Mouse (Mus musculus) CD4-positive, CD25-positive, alpha-beta regulatory T cell, adult 4 months (primary cell): Measurements from ENCODE around the gene Suclg1. TPM values are rescaled to one million over a fixed set of nuclear protein-coding genes. Genes with fewer than 3 reads are reported as not detected.
A peak's percentile ranks its signal among the peaks of the same experiment; 100 is the strongest.

Source experiments
- ATAC-seq: one replicate; pipeline ENCODE4 v1.8.0; 2017
- polyA plus RNA-seq, 2 experiments: library from polyadenylated mRNA; unstranded; fragments of 100-300 nt; shearing (Covaris generic); gene quantifications; one replicate each; pipeline ENCODE4 v1.2.1; 2017

Suclg1 gene
- polyA plus RNA-seq, 2 experiments from 2014 or later = 111 to 123 TPM

- no peak for ATAC-seq
These were observed 3.2 kb downstream of the Suclg1 start for GRCm38 (mm10) chr6:73251336-73251735.

DNA sequence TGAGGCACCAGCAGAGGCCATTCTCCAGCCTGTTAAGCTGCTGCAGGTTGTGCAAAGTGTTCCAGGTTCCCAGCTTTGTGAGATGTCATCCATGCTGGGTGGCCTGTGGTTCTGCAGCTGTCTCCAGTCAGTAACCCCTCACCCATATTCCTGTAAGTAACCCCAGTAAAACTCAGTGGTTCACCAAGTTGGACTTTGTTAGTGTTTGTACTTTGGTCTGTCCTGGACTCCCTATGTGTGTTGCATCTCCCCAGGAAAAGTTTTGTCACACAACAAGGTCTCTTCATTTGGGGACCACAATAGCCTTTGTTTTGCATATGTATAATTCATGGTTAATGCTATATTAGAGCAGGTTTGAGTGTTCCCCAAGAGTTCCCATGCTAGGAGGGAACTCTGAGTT is 4.2 kb downstream of the Suclg1 start:
- no peak for ATAC-seq

DNA sequence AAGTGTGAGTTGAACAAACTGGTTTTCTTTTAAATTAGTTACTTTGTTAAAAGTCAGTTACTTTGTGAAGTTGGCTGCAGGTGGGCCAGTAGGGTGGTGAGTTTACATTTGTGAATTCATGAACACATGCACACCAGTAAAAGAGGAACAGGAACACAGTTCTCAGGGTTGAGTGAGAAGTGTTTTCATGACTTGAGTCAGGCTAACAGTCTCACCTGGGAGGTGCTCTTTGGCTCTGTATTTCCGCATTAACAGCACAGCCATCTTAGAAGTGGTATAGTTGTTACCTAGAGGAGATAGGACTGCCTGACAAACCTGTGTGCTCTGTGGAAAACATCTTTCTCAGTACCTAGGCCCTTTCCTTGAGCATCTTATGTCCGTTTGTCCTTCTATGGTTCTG is 4.8 kb downstream of the Suclg1 start:
- no peak for ATAC-seq

DNA sequence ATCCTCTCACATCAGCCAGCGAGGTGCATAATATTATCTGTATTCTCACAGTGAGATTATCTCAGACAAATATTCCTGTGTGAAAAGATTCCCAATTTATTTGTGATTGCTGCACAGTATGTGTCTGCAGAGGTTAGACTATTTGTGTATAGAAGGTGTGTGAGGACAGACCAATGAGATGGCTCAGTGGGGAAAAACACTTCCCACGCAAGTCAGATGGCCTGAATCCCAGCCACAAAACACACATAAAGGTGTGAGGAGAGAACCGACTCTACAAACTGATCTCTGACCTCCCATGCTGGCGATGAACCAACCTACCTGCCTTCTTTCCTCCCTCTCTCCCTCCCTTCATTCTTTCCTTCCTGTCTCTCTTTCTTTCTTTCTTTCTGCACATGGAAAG is 5.4 kb downstream of the Suclg1 start:
- no peak for ATAC-seq

DNA sequence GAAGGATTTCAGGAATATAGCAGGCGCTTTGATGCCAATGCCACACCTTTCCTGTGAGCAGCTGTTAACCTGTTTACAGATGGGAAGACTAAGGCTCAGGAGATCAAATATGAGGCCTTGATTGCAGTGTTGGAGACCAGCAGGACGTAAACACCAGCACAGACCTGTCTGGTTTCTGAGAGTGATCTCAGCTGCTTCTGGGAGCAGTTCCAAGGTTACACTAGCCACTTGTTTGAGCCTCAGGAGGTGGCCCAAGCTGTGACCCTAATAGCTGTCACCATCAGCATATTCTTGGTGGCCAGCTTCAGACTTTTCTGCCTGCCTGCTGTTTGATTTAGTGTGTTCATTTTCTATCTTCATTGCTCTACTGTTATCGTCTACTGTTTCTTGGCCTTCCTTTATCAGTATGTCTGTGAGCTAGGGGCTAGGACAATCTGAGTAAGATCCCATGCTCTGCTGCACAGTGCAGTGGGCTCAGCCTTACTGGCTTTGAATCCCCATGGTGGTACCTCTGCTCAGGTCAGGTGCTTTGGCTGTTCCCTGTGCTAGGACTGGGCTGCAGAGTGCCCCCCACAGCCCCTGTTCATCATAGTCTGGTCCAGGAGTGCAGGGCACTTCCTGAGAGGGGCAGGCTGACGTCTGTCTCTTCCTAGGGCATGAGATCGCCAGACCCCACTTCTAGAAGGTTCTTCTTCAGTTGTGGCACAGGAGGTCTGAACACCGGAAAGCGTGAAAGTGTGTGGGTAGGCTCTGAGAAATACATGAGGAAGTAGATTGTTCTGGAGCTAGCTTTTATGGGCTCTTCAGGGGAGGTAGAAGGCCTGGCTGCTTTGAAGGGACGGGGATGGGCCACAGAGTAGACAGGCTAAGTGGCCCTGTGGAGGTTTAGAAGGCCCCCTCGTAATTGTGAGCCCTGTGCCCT is 6.4 kb downstream of the Suclg1 start:
- peak; percentile 87 for ATAC-seq

- no peak for ATAC-seq
These were observed 8.9 kb downstream of the Suclg1 start for GRCm38 (mm10) chr6:73257068-73257467.

DNA sequence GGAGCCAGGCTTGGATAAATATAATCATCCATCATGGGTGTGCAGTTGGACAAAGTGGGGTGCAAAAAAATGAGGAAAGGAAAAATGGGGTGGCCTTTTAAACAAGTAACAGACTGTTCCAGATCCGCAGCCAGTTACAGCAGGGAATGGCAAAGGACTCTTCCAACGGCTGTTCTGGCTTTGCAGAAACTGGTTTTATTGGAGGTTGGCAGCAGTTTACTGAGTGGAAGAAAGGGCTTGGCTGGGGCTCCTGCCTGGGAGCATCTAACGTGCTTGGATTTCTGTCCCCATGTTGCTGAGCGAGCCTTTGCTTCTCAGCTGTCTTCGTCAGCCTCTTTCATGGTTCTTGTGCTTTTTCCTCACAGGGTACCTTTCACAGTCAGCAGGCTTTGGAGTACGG is 11.9 kb downstream of the Suclg1 start:
- ATAC-seq = no peak

DNA sequence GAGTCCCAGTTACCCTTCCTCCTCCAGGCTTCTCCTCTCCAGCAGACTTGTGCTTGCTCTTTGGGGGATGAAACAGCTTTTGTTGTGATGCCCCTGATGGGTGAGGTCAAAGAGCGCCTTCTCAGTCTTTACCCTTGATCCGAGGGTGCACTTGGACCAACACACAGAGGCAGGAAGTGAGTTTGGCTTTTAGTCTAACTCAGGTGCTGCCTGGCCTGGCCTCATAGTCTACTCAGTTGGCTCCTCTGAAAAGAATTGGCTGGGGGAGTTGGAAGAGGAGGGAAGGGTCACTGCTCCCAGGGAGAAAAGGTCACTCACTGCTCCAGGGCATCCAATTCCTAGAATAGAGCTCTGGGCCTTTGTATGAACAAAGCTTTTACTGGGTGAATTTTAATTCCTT is 16.6 kb downstream of the Suclg1 start:
- ATAC-seq = no peak

- no peak for ATAC-seq
These were observed 19.6 kb downstream of the Suclg1 start for GRCm38 (mm10) chr6:73267738-73268311.

DNA sequence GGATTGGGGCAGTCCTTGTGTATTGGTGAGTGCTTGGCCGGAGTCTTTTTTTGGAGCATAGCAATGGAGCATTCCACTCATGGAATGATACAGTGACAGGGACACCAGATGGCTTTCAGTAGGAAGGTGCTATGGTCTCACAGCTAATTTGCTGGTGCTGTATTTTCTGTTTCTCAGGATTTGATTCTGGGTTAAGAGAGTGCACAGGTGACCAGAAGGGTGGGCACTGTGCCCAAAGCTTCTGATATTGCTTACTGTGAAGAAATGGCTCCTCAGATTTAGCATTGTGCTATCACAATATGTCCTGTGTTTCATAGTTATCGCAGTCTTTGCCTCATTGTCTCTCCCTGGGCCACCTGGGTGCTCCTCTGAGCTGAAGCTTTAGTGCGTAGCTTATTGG is 21.2 kb downstream of the Suclg1 start:
- no peak for ATAC-seq

DNA sequence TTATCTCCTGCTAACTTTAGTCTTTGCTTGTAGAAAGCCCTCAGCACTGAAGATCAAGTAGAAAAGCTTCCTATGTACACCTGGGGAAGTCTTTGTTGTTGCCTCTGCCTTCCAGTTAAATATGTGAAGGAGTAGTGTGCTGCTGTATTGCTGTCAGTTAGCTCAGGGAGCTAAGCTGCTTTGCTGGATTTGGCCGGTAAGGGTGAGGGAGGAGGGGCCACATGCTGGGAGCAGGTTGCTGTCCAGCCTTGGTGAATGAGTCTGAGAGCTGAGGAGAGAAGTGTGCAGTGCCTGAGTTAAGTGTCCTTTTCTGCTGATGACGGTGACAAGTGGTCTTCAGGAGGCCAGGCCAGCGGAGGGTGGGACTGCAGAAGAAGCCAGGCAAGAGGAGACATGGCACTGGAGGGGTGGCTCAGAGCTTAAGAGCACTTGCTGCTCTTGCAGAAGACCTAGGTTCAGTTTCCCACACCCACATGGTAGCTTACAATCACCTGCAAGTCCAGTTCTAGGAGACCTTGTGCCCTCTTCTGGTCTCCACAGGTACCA is 23.4 kb downstream of the Suclg1 start:
- no peak for ATAC-seq

DNA sequence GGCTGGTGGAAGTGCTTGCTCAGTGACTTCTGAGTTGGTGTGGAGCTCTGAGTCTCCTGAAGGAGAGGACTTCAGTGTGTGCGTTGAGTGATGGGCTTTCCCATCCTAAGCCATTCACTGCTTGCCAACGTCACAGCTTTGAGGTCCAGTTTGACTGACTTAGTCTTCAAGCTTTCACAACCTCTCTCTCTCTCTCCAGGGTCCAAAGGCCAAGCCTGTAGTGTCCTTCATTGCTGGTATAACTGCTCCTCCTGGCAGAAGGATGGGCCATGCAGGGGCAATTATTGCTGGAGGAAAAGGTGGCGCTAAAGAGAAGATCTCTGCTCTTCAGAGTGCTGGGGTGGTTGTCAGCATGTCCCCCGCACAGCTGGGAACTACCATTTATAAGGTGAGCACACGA is 26.8 kb downstream of the Suclg1 start:
- ATAC-seq = no peak

DNA sequence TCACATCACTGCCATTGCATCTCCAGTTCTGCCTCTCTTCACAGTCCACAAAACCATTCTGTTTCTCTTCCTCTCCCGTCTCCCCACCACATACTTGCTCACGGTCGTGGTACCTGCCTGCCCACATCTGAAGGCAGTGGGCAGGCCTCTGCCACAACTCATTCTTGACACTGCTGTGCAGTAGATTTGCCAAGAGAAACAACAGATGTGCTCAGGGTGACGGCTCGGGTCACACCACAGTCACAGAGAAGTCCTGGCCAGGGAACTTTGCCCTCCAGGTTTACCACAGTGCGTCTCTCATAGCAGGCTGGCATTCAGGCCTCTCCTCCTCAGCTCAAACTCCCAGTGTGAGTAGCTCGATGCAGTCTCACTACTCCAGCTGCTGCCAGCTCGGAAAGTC is 31.5 kb downstream of the Suclg1 start:
- no peak for ATAC-seq

GRCm38 (mm10) chr6:73280546-73281115 is 32.4 kb downstream of the Suclg1 start:
- ATAC-seq = no peak

- no peak for ATAC-seq
These were observed 38.1 kb downstream of the Suclg1 start for GRCm38 (mm10) chr6:73286326-73286725.

DNA sequence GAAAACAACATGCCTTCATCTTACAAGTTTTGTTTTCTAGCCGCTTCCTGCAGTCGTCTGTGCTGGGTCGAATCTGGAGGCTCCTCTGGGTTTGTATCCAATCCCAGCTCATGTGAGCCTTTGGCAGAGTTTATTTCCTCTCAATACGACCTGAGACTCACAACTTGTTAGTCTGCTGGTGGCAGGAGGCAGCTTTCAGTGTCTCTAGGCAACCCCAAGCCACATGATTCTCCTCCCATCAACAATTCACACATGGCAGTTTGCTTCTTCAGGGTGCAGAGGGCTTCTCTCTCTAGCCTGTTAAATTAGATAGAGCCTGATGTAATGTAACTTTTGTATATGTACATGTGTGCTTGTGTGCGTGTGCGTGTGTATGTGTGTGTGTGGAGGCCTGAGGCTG is 58.7 kb downstream of the Suclg1 start:
- no peak for ATAC-seq

- ATAC-seq = no peak
These were observed 60.7 kb downstream of the Suclg1 start for GRCm38 (mm10) chr6:73308685-73309520.

DNA sequence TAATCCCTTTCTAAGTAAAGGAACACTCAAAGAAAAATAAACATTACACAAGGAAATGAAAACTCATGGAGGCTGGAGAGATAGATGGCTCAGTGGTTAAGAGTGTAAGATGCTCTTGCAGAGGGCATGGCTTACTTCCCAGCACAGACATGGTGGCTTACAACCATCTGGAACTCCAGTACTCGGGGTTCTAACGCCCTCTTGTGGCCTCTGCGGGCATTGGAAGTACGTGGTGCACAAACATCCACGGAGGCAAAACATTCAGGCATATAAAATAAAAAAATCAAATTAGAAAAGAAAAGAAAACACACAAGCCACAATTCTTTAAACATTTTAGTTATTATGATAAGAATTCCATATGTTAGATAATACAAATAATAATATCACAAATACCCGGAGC is 63.2 kb downstream of the Suclg1 start:
- no peak for ATAC-seq

GRCm38 (mm10) chr6:73311786-73312185 is 63.6 kb downstream of the Suclg1 start:
- no peak for ATAC-seq

GRCm38 (mm10) chr6:73314923-73315603 is 66.9 kb downstream of the Suclg1 start:
- no peak for ATAC-seq

DNA sequence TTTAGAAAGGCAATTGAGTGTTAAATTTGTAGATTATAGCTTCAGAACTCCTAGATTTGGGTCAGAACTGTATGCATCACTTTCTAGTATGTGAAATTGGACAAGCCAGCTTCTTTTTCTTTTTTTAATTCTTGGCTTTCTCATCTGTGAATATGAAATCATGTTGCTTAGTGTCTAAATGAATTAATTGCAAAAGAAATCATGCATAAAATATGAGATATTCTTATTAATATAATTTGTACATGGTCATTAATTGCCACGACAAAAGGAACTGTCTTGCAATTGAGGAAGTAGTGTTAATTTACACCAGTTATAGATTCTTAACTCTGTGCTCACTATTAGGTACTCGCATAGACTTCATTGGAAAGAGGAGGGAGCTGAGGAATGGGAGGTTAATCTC is 74.1 kb downstream of the Suclg1 start:
- ATAC-seq = no peak
